Mouse (Mus musculus) MEL (cell line): Measurements from ENCODE around the gene Txnip.

Source experiments
- CTCF ChIP-seq, 3 experiments: IDR thresholded peaks in 2 of 3; conservative IDR thresholded peaks in 1 of 3; 2 replicates each; pipeline ENCODE4 v1.5.1; 2011 to 2012; ENCODE audit warnings: low read length in 3 of 3, low read depth in 2 of 3, mild to moderate bottlenecking in 2 of 3, improper control_type of control experiment in 1 of 3, inconsistent platforms in 1 of 3, mixed read lengths in 1 of 3, moderate library complexity in 1 of 3; ENCODE audit not compliant: control insufficient read depth in 1 of 3, insufficient read depth in 1 of 3, poor library complexity in 1 of 3, severe bottlenecking in 1 of 3
- POLR2A ChIP-seq, 2 experiments: IDR thresholded peaks; 2 replicates each; pipeline ENCODE4 v1.6.1; 2011 to 2012; ENCODE audit warnings: low read length in 2 of 2, mild to moderate bottlenecking in 2 of 2, control low read depth in 1 of 2, improper control_type of control experiment in 1 of 2, low read depth in 1 of 2, moderate library complexity in 1 of 2; ENCODE audit not compliant: control insufficient read depth in 1 of 2, insufficient read depth in 1 of 2, poor library complexity in 1 of 2
- ZNF384 ChIP-seq: IDR thresholded peaks from 2 replicates; pipeline ENCODE4 v1.6.1; 2012; ENCODE audit warnings: low read depth, mild to moderate bottlenecking, inconsistent platforms, low read length, improper control_type of control experiment

GRCm38 (mm10) chr3:96576005-96576658 lies 18.4 kb downstream of the Txnip start:
- TF ChIP-seq POLR2A (IDR thresholded peaks at IDR 0.05; ENCODE audit: control insufficient read depth in 1 of 2, insufficient read depth in 1 of 2, low read depth in 1 of 2, low read length in 2 of 2, poor library complexity in 1 of 2) = no peak
- peak; percentile 76 for TF ChIP-seq ZNF384
- no peak for TF ChIP-seq CTCF (IDR thresholded peaks at IDR 0.05 in 2 of 3, conservative IDR thresholded peaks at IDR 0.05 in 1 of 3; ENCODE audit: control insufficient read depth in 1 of 3, insufficient read depth in 1 of 3, low read depth in 2 of 3, low read length in 3 of 3, poor library complexity in 1 of 3, severe bottlenecking in 1 of 3)
